Mouse (Mus musculus): Measurements from ENCODE around the gene Speg.

Gene Speg

DNA sequence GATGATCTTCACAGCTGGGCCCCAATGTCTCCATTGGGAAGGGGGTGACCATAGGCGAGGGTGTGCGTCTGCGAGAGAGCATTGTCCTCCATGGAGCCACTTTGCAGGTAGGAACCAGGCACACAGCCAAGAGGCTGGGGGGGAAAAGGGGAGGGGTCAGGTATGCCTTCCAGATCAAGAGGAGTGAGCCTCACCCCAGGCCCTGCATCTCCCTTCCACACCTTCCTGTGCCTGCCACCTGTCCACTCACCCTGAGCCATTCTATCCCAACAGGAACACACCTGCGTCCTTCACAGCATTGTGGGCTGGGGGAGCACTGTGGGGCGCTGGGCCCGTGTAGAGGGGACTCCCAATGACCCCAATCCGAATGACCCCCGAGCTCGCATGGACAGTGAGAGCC lies 67.1 kb downstream of the Speg start:
- DNase-seq (ENCODE audit: low spot score in 2 of 2) = no peak

DNA sequence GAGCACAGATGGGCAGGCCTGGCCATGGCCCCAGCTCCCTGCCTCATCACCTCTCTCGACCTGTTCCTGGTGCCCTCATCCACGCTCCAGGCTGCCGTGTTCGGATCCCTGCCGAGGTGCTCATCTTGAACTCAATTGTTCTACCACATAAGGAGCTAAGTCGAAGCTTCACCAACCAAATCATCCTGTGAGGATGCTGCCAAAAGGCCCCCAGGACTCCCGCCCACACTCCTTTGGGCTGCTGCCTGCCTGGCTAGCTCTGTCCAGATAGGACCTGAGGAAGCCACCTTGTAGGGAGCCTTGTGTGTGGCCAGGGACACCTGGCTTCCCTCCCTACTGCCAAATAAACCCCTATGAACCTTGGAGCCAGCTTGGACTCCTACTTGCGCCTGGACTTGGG lies 67.7 kb downstream of the Speg start:
- DNase-seq (ENCODE audit: low spot score in 2 of 2) = no peak

DNA sequence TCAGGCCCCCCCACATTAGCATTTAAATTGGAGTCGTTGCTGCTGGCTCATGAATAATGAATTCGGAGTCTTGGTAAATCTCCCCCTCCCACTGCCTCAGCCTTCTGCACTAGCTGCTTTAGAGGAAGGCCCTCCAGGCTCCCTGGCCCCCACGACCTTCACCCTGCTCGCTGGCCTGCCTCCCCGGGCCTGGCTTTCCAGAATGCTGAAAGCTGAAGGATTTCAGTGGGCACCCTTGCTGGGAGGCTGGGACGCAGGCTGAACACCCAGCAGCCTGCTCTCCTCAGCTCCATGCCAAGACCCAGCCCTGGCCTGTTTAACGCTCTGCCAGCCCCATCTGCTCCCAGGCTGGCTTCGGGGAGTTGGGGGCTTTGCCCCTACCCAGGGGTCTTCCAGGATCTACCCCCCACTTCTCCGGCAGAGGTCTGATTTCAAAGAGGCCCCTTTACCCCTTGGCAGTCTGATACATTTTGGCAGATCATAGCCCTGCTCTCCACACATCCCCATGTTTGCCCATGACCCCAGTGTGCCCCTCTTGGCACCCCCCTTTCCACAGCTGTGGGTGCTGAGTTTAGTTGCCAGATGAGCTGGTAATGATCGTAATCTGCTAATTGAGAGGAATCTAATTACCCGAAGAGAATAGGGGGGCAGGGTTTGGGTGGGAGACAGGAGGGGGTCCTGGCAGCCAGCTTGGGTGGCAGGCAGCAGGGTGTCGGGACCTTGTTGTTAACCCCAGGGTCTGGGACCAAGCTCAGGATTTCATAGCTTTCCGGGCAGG lies 68.3 kb downstream of the Speg start:
- DNase-seq (ENCODE audit: low spot score in 2 of 2) = no peak

DNA sequence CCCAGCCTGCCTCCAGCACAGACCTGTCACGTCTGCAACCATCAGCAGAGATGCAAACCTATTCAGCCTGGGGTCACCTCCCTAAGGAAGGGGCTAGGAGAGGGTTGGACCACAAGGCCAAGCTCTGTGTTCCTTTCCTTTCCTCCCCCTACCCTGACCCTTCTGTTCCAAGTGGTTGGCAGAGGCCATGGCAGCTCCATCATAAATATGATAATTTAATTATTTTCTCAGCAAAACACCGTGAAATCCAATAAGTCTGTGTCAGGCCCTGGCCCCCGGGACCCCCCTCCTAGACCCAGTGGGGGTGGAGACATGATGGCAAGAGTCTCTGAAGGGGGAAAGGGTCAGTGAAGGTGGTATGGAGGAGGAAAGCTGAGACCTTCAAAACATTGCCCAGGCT lies 69.1 kb downstream of the Speg start:
- DNase-seq (ENCODE audit: low spot score in 2 of 2) = no peak

DNA sequence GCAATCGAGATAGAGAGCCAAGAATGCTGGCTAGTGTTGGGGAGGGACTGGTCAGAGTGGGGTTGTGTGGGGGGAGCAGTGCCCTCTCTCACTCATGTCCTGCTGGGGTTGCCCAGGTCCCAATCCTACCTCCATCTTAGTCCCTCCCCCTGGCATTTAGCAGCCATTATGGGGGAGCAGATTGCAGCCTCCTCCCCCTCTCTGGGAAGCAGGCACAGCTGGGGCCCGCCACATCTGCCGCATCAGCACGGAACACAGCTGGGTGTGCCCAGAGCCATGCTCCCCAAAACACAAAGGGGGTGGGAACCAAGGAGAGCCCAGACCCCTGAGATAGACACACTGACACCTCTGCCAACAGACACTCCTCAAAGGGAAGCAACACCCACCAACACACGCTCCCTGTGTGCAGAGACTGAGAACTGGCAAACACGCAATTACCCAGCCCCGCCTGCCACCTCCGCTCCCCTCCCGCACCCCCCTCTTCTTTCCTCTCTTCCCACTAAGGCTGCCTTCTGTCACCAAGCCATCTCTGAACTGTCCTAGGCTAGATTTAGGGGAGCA lies 70.1 kb downstream of the Speg start:
- no peak for DNase-seq (ENCODE audit: low spot score in 2 of 2)

DNA sequence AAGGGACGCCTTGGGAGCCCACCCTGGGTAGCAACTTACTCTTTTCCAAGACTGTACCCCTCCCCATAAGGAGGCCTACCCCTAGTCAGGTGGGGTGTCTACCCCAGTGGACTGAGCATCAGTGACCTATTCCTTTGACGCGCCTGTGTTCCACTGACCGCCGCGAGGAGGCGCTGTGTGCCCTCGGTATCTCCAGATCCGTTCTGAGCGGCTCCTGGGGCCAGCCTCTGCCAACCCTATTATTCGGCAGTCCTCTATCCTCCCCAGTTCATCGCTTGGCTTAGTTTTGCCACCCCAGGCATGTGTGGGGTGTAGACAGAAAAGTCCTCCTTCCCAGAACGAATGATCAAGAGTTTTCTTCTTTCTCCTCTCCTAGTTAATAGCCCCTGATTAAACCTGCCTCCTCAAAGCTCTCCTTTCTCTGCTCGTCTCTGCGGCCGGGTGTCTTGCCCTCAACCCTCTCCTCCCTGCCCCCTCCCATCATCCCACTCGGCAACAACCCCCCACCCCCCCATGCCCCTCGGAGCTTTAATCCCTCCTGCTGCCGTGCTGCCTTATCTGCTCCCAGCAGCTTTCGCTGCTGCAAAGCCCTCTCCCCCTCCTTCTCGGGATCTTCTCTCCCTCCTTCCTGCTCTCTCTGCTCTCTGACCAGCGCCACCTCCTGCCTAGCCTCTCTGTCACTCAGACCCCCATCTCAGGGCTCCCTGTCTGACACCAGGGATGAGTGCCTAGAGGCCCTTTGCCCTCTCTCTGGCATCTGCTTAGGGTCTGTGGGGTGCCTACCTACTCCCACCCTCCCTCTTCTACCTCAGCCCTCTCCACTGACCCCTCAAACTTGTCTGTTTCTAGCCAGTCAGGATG lies 70.9 kb downstream of the Speg start:
- peak; percentile 73 to 92 for DNase-seq (ENCODE audit: low spot score in 2 of 2)

DNA sequence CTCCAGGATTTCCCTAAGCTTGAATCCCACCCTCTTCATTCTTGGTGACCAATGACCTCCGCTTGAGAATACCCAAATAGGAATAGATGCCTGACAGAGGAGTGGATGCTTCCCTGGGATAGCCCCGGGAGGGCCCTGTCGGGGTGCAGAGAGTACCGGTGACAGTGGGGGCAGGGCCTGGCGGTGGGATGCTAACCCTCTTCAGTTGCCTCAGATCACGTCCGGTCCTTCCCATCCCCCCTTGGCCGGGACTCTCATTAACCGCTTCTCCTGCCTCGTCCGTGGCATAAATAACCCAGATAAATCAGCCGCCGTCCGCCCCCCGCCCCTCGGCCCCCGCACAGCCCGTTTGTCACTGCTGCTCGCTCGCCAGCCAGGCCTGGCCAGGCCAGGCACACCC lies 71.6 kb downstream of the Speg start:
- DNase-seq (ENCODE audit: low spot score in 2 of 2) = no peak

DNA sequence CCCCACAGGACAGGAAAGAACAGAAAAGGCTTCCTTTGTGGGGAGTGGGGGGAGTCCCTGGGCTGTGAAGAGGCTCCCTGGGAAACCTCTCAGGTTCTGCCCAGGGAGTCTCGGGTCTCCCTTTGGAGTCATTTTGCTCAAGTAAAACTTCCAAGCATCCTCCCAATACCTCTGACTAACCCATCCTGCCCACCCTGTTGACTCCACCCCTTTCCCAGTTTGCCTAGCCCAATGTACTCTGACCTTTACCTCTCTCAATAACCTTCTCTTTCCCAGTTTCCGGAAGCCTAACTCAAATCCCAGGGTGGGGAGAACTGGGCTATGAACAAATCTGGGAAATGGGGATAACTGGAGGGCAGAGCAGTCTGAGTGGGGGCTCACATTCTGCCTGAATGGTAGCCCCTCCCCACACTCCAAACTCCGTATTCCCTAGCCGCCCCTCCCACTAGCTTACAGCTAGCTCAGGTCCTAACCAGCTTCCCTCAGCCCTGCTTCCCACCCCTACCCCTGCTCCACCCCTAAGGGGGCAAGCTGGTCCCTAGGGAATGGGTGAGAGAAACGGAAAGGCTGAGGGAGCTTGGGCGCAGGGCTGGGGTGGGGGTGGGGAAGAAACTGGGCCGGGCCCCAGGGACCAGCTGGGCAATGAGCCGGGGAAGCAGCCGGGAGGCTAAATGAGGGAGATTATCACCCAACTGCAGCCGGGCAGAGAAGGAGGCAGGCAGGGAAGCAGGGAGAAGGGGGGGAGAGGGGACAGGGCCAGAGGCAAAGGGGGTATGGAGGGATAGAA lies 72.4 kb downstream of the Speg start:
- DNase-seq (ENCODE audit: low spot score in 2 of 2) = no peak

DNA sequence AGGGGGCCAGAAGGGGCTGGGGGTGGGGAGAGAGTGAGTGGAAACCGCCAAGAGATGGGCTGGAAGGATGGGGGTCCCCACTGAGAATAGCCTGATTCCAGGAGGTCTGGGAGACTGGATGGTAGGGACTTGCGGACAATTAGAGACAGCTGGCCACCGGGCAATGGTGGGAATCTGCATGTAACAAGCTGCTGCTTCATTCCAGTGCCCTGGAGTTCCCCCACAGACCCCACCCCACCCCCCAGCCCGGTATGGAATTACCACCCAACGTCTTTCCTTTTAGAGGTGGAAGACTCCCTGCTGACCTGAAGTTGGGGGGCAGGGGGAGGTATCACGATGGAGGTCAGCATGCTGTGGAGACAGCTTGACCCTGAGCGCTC lies 72.9 kb downstream of the Speg start:
- DNase-seq (ENCODE audit: low spot score in 2 of 2) = no peak

DNA sequence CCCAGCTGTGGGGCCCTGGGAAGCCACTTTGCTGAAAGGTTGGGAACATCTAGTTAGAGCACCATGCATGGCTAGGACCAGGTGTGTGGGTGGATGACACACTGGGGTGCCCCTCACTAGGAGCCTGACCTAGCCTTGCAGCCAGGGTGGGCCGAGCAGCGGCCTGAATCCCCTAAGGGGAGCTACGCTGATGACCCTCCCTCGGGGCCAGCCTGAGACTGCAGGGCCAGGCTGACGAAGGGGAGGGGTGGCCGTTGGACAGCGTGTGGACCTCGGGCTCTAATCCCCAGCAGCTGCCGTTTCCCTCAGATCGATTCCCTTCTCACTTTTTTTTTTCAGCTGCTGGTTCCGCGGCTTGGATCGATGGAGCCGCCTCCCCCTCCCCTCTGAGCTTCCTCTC lies 73.8 kb downstream of the Speg start:
- no peak for DNase-seq (ENCODE audit: low spot score in 2 of 2)

DNA sequence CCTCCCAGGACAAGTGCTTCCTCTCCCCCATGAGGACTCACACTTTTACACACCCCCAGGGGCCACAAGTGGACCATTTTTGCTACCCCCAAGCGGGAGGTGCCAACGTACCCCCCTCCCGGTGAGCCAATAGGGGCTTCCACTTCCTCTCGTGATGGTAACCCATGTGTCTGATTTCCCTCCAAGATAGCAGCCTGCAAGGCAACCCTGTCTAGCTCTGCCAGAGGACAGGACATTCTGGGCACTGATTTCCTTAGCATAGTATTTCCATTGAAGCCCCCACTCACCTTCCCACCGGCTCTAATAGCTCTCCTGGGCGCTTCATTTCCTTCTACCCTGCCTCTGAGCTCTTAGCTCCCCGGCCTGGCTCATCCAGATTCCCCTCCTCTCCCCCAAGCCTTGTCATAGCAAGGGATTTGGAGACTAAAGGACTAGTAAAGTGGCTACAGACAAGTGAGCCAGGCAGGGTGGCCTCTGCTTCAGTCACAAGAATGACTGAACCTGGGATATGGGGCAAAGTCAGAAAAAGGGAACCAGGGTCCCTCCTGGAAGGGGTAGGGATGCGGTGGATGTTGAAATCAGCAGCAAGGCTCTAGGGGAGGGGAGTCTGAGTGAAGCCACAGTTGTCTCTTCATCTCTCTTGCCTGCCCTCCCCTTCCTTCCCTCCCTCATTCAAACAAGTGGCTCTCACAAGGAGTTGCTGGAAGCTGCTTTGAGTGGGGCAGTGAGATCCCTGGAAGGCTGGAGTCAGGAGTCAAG lies 74.5 kb downstream of the Speg start:
- DNase-seq (ENCODE audit: low spot score in 2 of 2) = no peak

DNA sequence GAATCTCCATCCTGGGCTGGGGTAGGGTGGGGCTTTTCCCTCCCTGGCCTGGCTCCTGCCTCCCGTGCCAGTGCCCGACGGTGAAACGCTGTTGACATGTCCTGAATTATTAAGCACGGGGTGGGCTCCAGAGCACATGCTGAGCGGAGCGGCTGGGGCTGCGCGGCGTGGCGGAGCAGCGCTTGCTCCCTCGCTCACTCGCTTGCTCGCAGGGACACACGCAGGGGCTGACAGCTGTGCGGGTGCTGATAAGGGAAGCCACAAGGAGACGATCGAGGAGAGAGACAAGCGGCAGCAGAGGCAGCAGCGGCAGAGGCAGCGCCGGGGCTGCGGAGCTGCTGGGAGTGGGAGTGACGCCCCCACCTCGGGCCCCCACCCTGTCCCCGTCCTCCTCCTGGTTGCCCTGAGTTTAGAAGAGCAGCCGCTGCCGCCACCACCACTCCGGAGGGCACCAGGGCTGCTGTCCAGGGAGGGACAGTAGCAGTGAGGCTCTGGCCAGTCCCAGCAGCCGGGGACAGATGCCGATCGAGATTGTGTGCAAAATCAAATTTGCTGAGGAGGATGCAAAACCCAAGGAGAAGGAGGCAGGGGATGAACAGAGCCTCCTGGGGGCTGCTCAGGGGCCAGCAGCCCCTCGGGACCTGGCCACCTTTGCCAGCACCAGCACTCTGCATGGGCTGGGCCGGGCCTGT lies 75.4 kb downstream of the Speg start, which contains the start of gene Asic4:
Asic4 (plus strand) TSS at position 123 of the 692 bp plus-strand sequence.
- no peak for DNase-seq (ENCODE audit: low spot score in 2 of 2)

DNA sequence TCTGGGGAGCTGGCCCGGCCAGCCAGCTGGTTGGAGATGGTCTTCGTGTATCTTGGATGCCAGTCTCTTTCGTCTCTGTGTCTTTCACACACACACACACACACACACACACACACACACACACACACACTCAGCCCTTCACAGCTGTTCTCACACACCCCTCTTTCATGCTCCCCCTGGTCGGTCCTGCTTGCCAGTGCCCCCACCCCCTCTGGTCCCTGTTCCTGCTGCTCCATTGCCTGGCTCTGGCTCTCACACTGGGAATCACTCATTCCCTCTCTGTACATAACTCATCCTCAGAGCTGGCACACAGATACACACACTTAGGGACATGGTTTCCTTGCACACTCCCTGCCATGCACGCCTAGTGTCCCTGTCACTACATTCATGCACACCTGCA lies 76.8 kb downstream of the Speg start:
- no peak for DNase-seq (ENCODE audit: low spot score in 2 of 2)

DNA sequence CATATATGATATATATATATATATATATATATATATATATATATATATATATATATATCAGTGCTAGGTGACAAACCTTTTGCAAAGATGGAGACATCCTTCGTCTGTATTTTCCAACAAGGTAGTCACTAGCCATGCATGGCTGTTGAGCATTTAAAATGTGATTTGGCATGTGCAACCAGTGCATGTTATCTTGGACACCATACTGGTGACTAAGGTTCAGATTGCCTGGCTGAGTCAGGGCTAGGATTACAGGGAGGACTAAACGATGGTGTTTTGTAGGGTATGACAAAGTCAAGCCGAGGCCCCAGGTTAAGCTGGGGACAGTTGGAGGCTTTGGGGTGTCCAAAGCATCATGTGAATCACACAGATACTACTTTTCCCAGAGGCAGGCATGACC lies 80.3 kb downstream of the Speg start:
- DNase-seq (ENCODE audit: low spot score in 2 of 2) = no peak

DNA sequence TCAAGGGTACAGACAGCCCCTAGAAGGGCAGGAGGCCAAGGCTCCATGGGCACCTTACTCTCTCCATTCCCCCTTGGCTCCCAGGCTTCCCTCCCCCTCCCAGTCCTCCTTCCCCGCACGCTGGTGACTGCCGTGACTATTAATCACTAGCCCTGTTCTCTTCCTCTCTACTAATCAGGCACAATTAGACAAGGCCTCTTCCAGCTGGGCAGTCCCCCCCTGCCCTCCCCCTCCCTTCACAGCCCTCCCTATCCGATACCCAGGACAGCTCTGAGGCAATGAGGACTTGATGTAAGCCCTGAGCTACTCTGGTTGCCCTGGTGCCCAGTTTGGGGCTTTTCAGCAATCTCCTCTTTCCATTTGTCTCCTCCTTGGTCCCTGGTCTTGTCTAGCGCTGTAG lies 80.9 kb downstream of the Speg start:
- DNase-seq (ENCODE audit: low spot score in 2 of 2) = no peak

DNA sequence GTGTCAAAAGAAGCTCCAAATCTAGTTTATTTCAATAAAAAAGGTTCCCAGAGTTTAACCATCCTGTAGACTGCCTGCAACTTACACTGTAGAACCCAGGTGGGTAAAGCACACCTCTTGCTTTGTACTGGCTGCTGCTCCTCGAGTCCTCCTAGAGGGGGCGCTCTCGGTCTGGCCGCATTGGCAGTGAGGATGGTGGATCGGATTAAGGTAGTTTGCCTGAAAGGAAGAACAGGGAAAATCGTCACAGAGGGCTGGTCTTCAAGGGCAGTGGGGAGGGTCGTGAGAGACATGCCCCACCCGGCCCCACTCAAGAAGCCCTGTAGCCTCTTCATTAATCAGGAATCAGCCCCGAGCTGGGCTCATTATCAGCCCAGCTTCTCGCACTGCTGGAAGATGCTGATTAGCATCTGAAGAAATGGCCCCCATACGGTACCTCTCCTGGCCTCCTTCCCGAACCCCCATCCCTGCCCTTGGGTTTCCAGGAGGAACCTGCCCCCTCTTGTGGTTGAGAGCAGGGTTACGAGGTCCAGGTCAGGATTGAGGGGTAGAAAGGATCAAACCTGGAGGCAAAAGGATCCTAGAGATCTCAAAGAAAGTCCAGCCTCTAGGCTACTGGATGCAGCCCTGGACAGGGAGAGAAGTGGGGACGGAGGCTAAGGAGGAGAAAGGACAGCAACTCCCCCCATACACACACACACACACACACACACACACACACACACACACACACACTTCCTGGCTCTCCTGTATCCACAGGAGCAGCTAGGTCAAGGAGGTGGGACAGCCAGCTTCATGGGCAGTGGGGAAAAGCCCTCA lies 81.9 kb downstream of the Speg start:
- DNase-seq (ENCODE audit: low spot score in 2 of 2) = no peak

DNA sequence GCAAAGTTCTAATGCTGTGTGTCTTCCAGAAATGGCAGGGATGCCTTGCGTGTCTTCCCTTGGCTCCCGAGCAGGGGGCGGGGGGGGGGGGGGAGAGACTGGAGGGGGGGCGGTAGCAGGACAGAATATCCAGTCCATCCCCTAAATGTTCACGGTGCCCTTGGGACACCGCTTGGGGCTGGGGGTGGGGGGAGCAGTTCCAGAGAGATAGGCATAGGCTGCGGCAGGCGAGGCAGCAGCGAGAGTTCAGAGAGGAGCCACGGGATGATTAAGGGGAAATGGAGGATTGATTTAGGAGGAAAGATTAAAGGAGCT lies 82.6 kb downstream of the Speg start:
- no peak for DNase-seq (ENCODE audit: low spot score in 2 of 2)

DNA sequence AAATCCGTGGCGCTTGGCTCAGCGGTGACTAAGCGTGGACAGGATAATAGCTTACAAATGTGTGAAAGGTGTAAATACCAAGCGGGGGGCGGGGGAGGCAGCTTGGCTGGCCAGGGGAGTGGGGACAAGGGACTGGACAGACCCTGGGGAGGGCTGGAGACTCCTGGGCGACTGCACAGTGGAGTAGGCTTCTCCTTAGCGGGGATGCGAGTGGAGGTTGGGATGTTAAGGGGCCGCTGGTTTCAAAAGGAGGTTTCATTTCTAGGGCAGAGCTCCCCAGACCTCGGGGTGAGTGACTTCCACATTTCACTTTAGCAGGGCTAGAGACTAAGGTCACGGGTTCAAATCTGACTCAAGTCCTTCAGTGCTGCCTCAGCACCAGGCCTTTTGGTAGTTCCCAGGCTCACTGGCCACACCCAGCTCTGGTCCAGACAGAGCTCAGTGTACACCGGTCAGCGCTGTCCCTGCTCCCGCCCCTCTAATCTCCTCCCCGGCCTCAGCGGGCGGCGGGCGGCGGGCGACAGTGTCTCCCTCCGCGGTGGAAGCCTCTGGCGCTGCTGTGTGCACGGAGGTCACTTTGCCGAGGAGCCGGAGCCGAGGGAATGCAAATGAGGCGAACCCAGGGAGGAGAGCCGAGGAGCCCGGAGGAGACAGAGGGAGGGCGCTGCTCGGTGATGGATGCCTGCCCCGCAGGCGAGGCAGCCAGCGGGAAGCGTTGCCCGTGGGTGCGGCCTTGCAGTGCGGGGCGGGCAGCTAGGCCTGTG lies 83.1 kb downstream of the Speg start:
- no peak for DNase-seq (ENCODE audit: low spot score in 2 of 2)
